Mouse (Mus musculus): ENCODE measurements around the gene Daam1. TPM values are rescaled to one million over a fixed set of nuclear protein-coding genes. Genes with fewer than 3 reads are reported as not detected.

Gene Daam1
- total RNA-seq, 2 experiments from 2014 or later: 66.6 to 71.9 TPM

DNA sequence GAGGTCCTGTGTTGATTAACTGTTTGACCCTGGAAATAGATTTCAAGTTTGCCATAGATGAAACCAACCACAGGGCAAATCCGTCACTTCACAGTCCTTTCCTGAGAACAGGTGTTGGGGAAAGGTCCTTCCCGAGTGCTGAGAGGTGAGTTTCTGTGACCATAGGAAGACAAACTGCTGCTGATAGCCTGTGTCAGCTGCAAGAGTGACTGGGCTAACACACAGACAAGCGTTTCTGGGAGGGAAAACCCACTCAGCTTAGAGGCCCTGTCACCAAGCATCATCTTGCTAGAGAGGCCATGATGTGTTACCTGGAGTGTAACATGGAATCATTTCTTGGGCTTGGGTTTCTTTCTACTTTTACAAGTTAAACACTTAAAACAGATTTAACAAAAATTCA, 35.1 kb downstream of the Daam1 start:
- no peak for DNase-seq

DNA sequence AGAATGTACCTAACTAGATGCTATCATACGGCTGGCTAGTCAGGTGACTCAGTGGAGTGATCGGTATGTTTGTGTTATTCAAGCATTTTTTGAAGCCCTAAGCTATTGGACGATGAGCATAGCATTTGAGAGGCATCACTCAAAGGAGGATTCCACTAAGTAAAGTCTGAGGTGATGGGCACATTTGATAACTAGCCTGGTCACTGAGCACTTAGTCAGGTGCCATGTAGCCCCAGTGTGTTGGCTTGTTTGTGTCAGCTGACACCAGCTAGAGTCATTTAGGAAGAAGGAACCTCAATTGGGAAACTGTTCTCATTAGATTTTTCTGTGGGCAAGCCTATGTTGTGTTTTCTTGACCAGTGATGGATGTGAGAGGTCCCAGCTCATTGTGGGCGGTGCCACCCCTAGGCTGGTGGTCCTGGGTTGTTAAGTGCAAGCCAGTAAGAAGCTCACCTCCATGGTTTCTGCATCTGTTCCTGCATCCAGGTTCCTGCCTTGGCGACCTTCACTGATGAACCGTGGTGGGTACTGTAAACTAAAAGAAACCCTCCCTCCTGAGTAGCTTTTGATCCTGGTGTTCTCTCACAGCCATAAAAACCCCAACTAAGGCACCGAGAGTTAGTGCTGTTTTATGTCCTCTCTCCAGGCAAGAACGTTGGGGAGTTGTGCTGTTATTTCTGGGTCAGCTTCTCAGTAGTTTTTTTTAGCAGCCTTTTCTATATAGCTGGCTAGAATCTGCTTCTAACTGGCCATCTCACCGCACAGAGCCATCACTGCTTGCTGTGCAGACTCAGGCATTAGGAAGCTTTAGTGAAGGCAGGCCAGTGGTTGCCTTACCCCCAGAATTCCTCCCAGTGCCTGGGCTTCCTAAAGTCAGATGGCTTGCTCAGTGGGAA, 36.7 kb downstream of the Daam1 start:
- DNase-seq: no peak

DNA sequence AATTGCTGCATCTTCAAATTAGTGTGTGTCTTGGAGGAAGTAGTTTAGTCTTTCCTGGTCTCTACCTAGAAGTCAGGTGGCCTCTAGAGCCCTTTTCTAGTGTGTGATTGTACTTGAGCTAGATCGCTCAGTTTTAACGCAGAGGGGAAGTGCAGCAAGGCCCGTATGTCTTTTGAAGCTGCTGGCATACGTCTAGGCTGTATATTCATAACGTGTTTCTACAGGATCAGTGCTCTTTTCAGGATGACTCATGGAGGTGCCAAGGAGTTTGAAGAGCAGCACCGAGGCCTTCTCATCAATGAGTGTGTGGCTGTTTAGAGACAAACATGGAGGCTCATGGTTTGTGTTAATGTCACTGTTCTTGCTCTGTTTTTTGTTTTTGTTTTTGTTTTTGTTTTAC, 39.8 kb downstream of the Daam1 start:
- no peak for DNase-seq

DNA sequence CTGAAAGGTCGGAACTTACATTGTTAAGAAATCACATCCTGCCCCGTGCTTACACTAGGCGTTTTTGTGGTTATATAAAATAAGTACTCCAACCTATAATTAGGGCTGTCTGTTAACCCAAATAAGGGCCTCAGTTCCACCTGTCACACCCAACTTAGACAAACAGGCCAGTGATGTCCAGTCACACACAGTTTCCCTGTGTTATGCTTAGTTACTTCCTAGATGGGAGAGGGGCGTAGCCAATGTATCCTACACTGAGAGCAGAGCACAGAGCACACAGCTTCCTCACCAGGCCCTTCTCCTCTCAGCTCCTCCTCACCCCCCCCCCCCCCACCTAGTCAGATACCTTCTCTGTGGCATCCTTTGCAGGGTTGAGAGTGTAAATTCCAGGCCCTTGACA, 41.5 kb downstream of the Daam1 start:
- DNase-seq: no peak

DNA sequence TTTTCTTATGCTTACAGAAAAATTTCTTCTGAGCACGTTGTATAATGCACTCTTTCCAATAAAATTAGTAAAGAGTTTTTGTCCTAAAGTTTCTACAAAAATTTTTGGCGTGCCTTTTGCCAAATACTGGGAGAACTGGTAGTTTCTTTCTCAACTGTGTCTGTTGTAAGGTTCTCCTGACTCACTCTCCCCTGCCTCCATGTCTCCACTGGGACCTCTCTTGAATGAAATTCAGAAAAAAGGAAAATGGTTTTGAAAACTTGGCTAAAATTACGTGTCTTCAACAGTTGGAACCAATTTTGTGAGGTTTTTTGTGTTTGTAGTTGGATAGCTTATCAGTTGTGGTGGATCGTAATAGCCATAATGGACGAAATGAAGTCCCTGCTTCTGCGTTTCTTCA, 43.7 kb downstream of the Daam1 start:
- DNase-seq: no peak

DNA sequence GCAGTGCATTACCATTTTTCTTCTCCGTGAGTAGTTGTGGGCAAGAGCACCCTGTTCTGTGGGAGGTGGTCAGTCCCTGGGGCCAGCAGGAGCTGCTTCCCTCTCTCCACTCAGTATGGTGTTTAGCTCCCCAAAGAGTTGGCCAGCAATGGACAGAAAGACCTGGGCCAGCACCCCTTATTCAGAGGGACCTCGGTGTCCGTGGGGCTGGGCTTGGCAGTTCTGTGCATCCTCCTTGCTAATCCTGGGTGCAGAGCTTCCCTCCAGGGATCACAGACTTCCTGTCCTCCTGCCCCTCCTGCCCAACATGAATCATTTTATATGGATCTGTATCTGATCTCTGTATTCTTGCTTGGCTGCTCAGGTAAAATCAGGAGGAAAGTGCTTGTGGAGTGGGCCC, 44.1 kb downstream of the Daam1 start:
- no peak for DNase-seq

DNA sequence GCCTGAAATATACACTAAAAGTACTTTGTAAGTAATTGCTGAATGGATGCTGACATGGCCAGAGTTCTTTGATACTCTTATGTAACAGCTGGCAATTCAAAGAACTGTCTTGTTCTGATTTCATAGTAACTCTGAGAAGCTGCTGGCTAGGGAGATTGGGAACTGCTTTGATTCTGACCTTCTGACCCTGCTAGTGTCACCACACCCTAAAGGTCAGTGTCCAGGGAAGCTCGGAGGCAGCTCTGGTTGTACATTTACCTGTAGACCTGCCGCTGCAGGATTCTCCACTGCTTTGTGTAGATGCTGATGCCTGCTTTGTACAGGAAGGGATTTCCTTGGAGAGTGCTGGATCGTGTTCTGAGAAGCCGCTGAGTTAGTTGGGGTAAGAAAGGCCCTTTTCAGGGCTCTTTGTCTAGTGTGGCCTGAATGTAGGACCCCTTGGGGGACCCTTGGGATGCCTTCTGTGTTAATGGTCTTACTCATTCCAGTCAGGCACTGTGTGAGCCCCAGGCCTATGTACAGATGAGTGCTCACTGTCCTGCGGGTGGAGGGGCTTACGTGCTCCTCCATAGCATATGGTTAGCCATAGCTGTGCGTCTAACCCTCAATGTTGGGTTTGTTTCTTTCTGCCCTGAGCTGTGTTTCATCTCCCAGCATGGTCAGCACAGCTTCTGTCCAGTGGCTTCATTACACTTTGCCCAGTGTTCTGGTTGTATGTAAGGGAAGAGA, 45.0 kb downstream of the Daam1 start:
- DNase-seq: no peak

DNA sequence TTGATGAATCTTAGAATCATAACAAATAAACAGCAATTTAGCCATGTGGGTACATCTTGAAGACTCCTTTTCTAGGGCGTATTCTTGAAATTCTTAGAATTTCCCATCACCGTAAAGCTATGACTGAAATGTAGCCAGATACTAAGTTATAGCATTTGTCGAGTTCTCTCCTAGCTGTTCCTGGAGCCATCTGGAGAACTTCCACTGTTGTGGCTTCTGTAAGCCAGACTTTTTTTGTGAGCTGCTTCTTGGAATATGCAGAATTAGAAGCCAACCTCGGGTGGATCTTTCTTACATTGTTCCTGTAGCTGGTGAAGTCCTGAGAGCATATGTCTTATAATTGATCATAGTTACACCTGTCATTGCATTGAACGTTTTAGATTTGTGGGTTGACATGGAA, 50.1 kb downstream of the Daam1 start:
- DNase-seq: no peak

DNA sequence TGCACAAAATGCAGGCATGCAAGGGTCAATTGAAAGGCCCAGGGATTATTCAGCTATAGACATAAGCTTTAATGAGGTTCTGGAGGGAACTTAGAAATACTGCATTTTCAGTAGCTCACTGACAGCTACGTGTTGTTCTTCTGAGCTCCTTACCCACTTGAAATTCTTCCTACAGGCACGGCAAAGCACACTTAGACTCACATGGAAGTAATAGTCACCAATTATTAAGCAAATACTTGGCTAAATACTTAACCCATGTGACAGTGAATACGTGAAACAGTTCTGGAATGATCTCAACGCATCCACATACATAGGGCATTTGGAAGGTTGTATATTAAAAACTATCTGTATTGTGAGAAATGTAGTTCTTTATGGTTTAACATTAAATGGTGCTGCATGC, 50.6 kb downstream of the Daam1 start:
- no peak for DNase-seq

DNA sequence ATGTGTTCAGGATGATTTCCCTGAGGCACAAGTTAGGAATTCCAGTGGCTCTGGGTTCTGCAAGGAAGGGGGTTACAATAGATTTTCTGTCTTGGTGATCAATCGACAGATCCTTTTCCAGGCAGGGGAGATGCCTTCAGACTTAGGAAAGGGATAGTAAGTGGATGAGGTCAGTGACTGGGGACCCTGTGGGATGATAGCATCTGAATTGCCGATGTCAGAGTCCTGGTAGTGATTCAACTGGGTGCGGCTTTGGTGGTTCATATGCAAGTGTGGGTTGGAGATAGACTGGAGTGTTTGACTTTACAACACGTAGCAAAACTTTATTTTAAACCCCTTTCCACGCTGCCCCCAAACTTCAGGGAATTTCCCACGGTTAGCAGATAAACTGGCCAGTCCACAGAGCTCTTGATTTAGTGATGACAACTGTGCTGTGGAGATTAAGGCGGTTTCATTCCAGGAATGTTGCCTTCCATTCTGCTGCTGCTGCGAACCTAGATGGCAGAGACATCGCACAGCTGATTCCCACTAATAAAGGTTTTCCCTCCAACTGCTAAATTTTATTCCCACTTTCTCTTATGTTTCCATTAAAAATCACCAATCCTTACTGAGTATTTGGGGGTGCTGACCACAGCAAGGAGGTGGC, 52.3 kb downstream of the Daam1 start:
- no peak for DNase-seq

DNA sequence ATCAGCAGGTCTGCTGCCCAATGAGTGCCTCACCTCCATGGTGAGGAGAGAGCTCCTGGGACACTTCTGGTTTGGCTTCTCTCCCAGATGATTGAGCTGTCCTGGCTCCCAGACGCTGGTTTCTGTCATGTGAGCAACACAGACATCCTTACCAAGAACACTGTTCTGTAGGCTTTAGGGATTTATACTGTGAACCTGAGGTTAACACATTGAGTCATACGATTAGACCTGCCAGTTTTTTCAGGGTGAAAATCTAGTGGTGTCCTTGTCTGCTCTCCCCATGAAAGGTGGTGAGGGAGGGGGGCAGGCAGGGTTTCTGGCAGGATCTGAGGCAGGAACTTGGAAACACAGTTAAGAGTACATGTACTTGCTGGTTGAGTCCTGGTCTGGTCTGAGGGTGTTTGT, 54.3 kb downstream of the Daam1 start:
- no peak for DNase-seq

DNA sequence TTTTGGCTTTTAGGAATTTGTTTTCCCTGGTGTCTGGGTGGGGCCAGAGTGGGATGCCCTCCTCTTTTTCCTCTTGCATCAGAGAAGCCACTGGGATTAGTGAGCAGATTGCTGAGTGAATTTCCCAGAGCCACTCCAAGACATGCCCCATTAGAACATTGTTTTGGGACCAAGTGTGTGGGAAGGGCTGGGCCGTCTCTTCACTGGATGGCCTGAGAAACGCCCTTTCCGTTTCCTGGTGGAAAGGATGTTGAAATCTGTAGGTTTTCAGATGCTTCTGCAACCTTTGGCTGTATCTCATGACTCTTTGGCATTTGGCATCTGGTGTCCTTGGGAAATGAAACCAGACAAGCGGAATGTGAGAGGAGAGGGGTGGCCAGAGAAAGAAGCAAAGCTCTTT, 54.8 kb downstream of the Daam1 start:
- DNase-seq: no peak

DNA sequence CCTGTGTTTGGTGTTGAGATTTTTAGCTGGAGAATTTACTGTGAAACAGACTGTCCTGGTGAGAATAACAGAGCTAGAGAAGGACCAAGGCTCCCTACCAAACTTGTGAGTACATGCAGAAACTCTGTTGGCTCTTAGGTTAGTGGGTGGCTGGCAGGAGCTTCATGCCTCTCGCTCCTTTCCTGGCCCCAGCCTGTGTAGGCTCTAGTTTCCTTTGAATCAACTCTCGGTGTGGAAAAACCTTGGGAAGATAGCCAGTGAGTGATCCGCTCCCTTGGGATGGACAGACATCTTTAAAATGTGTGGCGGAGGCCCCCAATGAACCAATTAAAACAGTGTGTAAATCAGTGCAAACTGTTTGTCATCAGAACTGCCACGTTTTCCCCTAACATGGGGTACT, 55.5 kb downstream of the Daam1 start:
- no peak for DNase-seq

DNA sequence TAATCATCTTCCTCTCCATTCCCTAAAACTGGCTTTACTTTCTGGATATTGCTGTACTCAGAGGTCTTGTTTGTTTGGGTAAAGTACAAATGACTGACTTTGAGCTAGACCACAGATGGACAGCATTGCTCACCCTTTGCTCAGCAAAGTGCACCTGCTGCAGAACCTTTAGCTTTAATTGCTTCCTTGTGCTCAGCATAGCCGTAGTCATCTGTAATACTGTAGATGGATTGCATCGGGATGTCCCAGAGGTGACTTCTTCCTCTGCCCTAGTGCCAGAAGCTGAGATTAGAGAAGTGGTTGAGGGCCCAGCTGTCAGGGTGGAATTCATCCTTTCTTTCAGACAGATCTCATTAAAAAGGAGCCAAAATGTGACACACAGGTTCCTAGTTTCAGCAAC, 56.1 kb downstream of the Daam1 start:
- no peak for DNase-seq

DNA sequence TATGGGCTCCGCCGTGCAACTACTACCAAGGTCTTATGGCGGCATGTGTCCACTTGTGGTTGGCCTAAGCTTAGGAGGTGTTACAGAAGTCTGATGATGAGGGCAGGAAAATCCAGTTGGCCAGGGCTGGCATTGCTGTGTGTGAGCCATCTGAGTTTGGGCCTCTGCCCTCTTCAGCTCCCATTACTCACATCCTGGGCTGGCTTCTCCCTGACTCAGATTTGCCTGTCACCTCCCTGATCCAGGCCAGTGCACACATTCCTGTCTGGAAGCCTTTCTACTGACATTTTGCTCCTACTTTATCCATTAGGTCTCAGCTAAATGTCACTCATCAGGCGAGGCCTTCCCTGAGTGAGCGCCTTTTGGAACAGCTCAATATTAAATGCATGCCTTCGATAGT, 57.5 kb downstream of the Daam1 start:
- DNase-seq: no peak

DNA sequence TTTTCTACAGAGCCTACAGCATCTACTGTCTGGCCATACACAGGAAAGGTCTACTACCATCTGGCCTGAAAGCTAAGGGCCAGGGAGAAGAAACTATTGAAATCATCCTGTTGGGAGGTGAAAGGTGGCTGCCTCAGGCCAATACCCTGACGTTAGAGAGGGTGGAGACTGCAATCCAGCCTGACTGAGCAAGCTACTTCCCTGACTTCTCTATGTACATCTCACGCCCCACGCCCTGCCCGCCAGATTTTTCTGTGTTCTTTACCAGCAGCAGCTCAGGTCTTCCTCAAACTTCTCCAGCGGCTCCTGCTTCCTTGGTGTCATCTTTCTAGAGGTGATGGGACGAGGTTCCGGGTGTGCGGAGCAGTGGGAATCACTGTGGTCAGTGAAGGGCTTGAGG, 58.4 kb downstream of the Daam1 start:
- no peak for DNase-seq

DNA sequence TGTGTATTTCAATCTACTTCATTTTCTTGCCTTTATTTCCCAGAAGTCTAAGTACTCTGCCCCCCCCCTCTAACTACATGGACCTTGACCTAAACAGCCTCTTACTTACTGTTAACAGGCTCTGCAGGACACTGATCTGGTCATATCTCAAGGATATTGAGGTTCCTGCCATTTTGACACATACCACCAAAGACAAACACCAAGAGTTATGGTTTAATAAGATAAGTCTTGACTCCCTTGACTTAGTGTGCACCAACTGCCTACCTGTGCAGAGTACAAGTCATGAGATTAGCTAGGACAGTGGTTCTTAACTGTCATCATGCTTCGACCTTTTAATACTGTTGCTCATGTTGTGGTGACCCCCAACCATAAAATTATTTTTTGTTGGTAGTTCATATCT, 59.4 kb downstream of the Daam1 start:
- no peak for DNase-seq

DNA sequence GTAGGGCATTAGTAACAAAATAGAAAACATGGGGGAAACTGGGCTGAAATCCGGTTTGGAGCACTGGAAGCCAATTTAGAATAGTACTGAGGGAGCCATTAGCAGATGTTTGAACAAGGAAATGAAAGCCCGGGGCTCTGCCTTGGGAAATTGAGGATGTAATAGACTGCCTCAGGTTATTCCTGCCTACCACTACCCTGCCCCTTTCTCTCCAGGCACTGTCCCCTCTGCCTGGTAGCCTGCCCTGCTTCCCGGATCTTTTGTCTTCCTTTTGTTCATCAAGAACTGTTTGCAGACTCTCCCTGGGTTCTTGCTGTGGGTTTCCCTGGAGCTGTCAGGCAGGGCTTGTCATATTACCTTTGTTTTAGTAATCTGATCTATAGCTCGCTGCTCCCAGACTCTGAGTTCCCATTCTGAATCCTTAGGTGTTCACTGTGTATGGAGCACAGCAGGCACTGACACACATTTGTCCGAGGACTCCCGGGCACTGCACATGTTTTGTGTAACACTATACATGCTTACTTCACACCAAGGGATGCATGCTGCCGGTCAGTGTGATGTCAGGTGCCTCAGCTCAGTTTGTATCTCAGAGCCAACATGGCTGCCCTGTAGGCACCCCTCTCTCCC, 61.0 kb downstream of the Daam1 start:
- DNase-seq: no peak

DNA sequence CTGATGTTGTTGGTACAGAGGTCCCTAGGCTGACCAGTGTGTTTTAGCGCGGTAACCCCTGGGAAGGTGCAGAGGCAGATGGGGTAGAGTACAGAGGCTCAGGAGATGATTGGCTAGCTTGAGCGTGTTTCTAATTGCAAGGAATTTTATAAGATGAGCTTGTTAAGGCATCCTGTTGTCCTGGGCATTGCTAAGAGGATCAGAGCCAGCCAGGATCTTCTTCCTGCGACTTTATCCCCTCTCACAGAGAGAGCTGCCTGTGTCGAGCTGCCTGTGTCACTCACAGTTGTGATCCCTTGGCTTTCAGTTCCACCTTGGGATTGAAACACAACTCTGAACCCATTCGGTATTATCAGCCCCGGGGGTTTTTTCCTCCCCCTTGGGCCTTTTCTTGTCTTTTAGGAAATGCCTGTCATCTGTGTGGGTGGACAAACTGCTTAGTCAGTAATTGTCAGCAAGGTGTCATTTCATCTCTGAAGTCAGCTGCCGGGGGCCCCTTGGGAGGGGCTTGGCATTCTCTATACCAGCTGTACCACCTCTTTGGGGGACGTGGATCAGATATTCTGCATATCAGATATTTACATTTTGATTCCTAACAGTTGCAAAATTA, 62.2 kb downstream of the Daam1 start:
- DNase-seq: no peak

DNA sequence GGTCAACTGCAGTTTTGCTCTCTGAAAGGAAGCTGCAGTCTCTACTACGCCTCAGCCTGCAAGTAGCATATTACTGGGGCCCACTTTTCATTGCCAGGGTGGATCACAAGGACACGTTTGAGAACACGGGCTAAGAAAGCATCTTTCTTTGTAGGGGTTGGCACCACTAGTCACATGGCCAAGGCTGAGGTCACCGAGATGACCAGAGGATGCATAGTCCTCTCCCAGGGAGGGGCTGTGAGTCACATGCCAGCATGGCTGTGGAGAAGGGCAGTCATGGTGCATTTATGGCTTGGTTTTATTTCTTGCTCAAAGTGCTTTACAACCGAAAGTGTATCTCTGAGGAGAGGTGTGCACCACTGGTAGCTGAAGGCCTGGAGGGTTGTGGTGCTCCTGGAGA, 67.4 kb downstream of the Daam1 start:
- peak in 1 of 2 experiments; percentile 30 for DNase-seq

DNA sequence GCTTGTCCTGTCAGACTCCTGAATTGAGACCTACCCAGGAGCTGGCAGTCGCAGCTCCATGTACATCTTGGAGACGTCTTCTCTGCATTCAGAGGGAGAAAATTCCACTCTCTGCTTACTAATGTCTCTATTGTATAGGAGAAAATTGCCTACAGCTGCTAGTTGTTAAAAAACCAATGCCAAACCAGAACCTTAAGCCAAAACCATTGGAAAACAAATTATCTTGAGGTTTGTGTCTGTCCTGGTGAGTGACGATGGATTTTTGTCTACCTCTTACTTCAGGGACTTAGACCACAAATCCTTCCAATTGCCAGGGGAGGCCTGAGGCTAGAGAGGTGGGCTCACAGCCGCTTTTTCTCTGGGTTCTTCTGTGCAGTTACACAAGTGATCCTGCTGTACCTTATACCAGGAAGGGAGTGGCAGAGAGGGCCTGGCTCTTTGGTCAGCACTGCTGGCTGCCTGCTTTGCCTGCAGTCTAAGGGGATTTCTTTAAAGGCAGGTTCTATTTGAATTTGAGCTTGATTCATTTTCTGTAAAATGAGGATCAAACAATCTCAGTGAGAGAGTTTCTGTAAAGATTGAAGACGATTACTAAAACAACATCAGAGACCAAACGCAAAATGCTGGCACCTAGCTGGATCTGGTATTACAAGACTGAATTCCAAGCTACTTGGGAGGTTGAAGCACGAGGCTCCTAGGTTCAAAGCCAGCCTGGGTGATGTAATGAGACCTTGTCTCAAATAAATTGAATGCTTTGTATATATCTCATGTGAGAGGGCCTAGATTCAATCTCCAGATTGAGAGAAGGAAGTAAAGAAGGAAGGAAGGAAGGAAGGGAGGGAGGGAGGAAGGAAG, 68.0 kb downstream of the Daam1 start:
- no peak for DNase-seq

DNA sequence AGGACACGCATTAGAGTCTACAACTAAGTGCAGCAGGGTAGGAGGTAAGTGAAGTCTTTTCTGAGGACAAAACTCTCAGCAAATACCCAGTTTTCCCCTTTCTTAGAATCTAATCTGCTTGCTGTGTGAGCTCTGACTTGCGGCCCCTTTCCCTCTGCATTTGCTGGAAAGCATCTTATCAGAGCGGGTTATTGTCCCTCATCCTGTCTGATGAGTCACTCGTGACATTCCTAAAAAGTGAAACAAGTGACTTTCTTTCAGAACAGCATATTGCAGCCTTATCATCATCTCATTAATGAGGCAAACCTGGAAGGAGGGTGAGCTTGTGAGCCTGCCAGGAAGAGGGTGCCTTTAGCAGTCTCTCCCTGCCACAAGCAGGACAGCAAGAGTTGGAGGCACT, 68.7 kb downstream of the Daam1 start:
- DNase-seq: no peak

Data from layer of hippocampus, postnatal 36 days (tissue).